Mouse (Mus musculus) intestine, embryonic 15.5 days (tissue): Measurements from ENCODE around the gene Gm6902. TPM values are rescaled to one million over a fixed set of nuclear protein-coding genes. Genes with fewer than 3 reads are reported as not detected.
"Not testable (repeated sequence)": the region's sequence is repeated elsewhere in the genome, so short reads cannot be mapped to it uniquely, and the experiment has no call there.

Experiments
- ATAC-seq: fragments of 200-750 bp; cut with Nextera tagmentation; 2 replicates; pipeline ENCODE4 v1.8.0; 2017; ENCODE audit warnings: moderate TSS enrichment, moderate library complexity
- H3K27ac ChIP-seq: fragments of 300-500 bp; sonication (generic); 2 replicates; pipeline ENCODE4 v1.5.1; 2015; ENCODE audit warnings: mild to moderate bottlenecking, inconsistent platforms
- H3K27me3 ChIP-seq: fragments of 300-500 bp; sonication (generic); replicated peaks from 2 replicates; pipeline ENCODE4 v1.6.1; 2015; ENCODE audit warnings: inconsistent platforms
- H3K36me3 ChIP-seq: fragments of 300-500 bp; sonication (generic); 2 replicates; pipeline ENCODE4 v1.6.1; 2015; ENCODE audit warnings: inconsistent platforms
- H3K4me1 ChIP-seq: fragments of 300-500 bp; sonication (generic); replicated peaks from 2 replicates; pipeline ENCODE4 v1.6.1; 2015; ENCODE audit warnings: inconsistent platforms
- H3K4me2 ChIP-seq: fragments of 300-500 bp; sonication (generic); replicated peaks from 2 replicates; pipeline ENCODE4 v1.6.1; 2015; ENCODE audit warnings: mild to moderate bottlenecking, inconsistent platforms
- H3K4me3 ChIP-seq: fragments of 300-500 bp; sonication (generic); replicated peaks from 2 replicates; pipeline ENCODE4 v1.5.1; 2015; ENCODE audit warnings: inconsistent platforms
- H3K9ac ChIP-seq: fragments of 300-500 bp; sonication (generic); 2 replicates; pipeline ENCODE4 v1.6.1; 2015; ENCODE audit warnings: inconsistent platforms
- H3K9me3 ChIP-seq: fragments of 300-500 bp; sonication (generic); 2 replicates; pipeline ENCODE4 v1.6.1; 2016; ENCODE audit warnings: inconsistent platforms
- WGBS: fragments of 180-500 bp; shearing (Covaris S2); methylation state at CpG from one replicate; pipeline ENCODE4 v1.1.7; 2015; 5-methylcytosine and 5-hydroxymethylcytosine counted together
- polyA plus RNA-seq: library from polyadenylated mRNA; unstranded; fragments of >200 nt; fragmentation: Nextera tagmentation; extraction: Ambion mirVana; gene quantifications from 2 replicates; pipeline ENCODE4 v1.2.1, GENCODE M21; 2015

Gm6902 gene
- polyA plus RNA-seq = not detected in 2 replicates

- no CpG with 5 or more reads among the region's 2 CpGs for WGBS
- not testable (repeated sequence) for H3K27me3 ChIP-seq, H3K4me3 ChIP-seq
Measured at GRCm38 (mm10) chr7:23278800-23279199, at the start of gene Gm6902. Gene Gm6902, minus strand, starts transcription at chr7:23278900.

GRCm38 (mm10) chr7:23300892-23301291 is 22.2 kb upstream of the Gm6902 start, which contains the start of gene Nlrp4e:
Gene Nlrp4e, plus strand, starts transcription at chr7:23301192.
- not testable (repeated sequence) for H3K4me2 ChIP-seq, H3K9me3 ChIP-seq, H3K27ac ChIP-seq, H3K4me3 ChIP-seq, ATAC-seq, H3K9ac ChIP-seq, H3K27me3 ChIP-seq, H3K4me1 ChIP-seq, H3K36me3 ChIP-seq
- 79% methylated on average over 3 of the region's 3 CpGs for WGBS

More at GRCm38 (mm10) chr7:23278800-23279199, at the start of gene Gm6902:
- H3K27ac ChIP-seq, H3K9ac ChIP-seq, ATAC-seq, H3K4me1 ChIP-seq, H3K36me3 ChIP-seq, H3K4me2 ChIP-seq, H3K9me3 ChIP-seq: not testable (repeated sequence)

- not testable (repeated sequence) for H3K36me3 ChIP-seq, H3K27me3 ChIP-seq, H3K4me3 ChIP-seq, H3K9me3 ChIP-seq, H3K27ac ChIP-seq, H3K4me2 ChIP-seq, H3K4me1 ChIP-seq, ATAC-seq, H3K9ac ChIP-seq
- no CpG with 5 or more reads among the region's 2 CpGs for WGBS
Measured at GRCm38 (mm10) chr7:23251582-23251981, 27.1 kb downstream of the Gm6902 start, which contains the start of gene Vmn1r166. Gene Vmn1r166, minus strand, starts transcription at chr7:23251682.

Other genes with a start within 250 kb of the Gm6902 start
- not detected in 2 replicates for gene Vmn1r163, start 223.4 kb downstream of the Gm6902 start, polyA plus RNA-seq
- gene Gm8720, start 211.4 kb downstream of the Gm6902 start, polyA plus RNA-seq = not detected in 2 replicates
- not detected in 2 replicates for gene Gm10662, start 134.4 kb downstream of the Gm6902 start, polyA plus RNA-seq
- not detected in 2 replicates for gene Vmn1r165, start 61.6 kb downstream of the Gm6902 start, polyA plus RNA-seq
- not detected in 2 replicates for gene Vmn1r166, start 27.2 kb downstream of the Gm6902 start, polyA plus RNA-seq
- gene Nlrp4e, start 22.3 kb upstream of the Gm6902 start, polyA plus RNA-seq = not detected in 2 replicates
- not detected in 2 replicates for gene Nlrp5, start 107.0 kb upstream of the Gm6902 start, polyA plus RNA-seq
- not detected in 2 replicates for gene Vmn1r167, start 228.3 kb upstream of the Gm6902 start, polyA plus RNA-seq